Mouse (Mus musculus): ENCODE results near the gene Ube2o.

Ube2o gene

GRCm38 (mm10) chr11:116581376-116581814 lies at the start of gene Ube2o:
Gene Ube2o, minus strand, starts transcription at chr11:116581447.
- peak; percentile 95 for DNase-seq (ENCODE audit: low read depth)

GRCm38 (mm10) chr11:116630171-116630965 lies 49.1 kb upstream of the Ube2o start:
- no peak for DNase-seq (ENCODE audit: low read depth)

GRCm38 (mm10) chr11:116629472-116629871 lies 48.2 kb upstream of the Ube2o start:
- no peak for DNase-seq (ENCODE audit: low read depth)

DNA sequence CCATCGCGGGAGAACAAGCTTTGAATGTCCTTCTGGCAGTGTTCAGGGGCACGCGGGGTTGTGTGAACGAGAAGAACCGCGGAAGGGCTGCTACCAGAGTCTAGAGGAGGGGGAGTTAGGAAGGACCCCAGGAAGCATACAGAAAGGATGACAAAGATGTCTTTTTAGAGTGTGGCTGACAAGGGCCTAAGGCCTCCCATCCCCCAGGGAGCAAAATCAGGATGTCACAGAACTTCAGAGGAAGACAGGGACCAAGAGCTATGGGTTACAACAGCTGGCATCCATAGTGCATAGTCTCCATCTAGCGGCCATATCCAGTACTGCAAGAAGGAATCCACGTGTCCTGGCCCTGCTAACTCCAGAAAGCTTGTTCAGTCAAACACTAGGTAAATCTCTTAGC lies 47.5 kb upstream of the Ube2o start:
- DNase-seq (ENCODE audit: low read depth): peak; percentile 94

- peak; percentile 74 for DNase-seq (ENCODE audit: low read depth)
Measured at GRCm38 (mm10) chr11:116627072-116628020, 46.1 kb upstream of the Ube2o start.

DNA sequence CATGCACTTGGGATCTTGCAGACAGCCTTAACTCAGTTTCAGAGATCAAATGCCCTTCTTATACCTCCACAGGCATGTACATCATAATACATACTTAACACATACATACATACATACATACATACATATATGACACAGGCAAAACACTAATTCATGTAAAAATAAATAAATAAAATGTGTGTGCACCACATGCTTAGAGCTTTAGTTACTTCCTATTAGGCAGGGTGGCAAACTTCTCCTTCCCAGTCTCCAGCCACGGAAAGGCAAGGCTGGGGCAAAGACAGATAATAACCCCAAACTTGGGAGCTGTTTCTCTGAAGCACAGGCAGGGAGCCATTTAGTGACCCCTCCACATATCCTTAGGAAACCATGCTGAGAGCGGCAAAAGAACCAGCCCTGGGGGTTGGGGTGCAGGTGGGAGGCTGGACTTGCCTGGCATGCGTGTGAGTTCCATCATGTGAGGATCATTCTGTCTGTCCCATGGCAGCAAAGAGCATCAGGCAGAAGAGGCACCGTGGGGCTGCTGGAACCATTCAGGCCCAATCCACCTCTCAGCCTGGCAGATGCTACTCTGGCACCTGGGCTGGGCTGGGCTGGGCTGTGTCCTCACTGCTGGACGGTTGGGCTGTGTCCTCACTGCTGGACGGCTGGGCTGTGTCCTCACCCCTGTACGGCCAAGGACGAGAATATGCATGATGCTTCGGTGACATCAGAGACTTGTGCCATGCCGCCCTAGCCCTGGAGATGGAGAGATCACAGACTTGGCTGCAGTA lies 45.2 kb upstream of the Ube2o start, which contains the start of gene Rhbdf2:
Gene Rhbdf2, minus strand, starts transcription at position 721 of the 773 bp plus-strand sequence.
- no peak for DNase-seq (ENCODE audit: low read depth)

GRCm38 (mm10) chr11:116625081-116626000 lies 44.1 kb upstream of the Ube2o start:
- peak; percentile 85 for DNase-seq (ENCODE audit: low read depth)

- peak; percentile 96 for DNase-seq (ENCODE audit: low read depth)
Measured at GRCm38 (mm10) chr11:116624131-116624832, 43.0 kb upstream of the Ube2o start.

DNA sequence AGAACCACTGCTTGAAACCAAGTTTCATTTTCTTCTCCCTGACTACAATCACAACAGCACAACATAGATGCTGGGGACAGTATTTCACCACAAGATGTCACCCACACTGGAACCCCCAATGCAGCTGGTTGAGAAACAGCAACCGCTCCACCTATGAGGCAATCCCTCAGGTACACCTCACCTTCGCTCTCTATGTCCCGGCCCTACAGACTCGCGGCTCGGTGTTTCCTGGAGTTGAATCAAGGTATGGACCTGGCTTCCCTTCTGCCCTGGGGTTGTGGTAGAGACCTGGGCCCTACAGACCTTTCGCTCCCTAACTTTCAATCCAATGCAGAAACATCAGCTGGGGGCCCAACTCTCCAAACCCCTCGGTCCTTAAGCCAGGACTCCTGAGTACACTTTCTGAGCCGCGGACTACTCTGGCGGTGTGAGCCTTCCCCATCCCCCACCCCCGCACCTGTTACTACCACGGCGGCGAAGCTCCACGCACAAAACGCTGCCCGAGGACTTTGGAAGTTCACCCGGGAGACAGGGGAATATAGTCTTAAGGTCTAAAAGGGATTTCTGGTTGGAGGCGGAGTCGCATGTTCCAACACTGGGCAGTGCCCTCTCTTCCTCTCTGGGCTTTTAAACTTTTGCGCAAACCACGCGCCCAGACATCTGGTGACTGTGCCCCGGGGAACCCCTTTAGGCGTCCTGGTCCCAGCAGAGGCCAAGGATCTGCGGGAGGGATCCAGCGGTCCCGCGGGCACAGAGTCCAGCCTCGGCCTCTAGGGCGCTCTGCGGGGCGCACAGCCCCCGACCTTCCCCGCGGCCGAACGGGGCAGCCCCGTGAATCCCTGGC lies 42.3 kb upstream of the Ube2o start:
- peak; percentile 58 for DNase-seq (ENCODE audit: low read depth)

- DNase-seq (ENCODE audit: low read depth): no peak
Measured at GRCm38 (mm10) chr11:116621258-116621704, 40.0 kb upstream of the Ube2o start.

DNA sequence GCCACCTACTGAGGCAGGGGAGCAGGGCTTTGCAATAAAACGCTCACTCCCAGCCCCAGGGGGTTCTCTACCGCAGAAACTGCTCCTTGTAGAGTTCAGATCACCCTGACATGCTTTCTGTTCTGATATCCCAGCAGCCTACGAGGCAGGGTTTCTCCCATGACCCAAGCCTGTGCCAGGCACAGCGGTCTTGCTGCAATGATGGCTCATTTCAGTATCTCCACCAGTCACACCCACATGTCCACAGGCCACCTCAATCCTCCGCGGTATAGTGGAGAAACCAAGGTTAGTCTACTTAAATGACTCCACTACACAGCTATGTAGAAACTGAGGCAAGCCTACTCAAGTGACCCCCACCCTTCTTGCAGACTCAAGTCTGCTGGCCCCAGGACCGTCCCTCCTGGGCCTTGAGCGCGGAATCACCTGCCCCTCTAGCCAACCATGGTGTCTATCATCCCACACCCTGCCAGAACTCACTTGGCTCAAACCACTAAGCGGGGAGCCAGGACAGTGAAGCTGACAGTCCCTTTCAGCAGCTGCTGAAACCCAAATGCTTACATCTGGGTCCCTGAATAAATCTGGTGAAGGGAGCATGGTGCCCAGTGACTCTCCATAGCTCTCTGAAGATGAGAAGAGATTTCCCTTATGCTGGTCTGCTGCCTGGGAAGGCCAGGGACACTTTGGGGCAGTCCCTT lies 39.5 kb upstream of the Ube2o start:
- no peak for DNase-seq (ENCODE audit: low read depth)

DNA sequence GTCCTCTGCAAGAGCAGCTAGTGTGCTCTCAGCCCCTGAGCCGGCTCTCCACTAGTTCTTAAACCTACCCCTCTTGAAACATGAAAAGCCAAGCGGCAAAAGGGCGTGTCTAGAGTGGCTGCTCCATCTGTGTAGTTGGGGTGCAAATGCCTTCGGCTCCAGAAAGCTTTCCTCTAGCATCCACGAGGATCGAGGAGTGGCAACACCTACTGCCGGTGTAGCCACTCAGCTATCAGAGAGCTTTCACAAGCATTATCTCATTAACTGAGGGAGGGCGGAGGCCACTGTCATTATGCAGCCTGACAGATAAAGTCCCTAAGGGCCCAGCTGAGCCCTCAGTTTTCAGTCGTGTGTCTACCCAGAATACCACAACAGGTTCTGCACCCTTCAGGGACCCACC lies 38.8 kb upstream of the Ube2o start:
- no peak for DNase-seq (ENCODE audit: low read depth)

- DNase-seq (ENCODE audit: low read depth): no peak
Measured at GRCm38 (mm10) chr11:116619561-116619960, 38.3 kb upstream of the Ube2o start.

DNA sequence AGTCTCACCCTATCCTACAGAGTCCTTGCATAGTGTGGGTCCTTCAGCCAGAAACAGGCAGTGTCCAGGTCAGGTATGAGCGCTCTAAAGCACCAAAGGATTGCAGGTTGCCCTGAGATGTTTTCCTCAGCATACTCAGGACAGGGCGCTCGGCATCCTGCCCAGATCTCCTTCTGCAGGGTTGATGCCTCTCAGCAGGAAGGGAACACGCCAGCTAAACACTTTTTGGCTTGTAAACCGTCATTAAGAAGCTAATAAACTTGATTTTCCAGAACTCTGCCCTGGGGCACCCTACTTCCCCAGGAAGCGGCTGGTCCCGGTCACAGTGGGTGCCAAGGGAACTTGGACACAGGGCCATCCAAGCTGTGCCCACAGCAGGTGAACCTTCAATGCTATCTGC lies 37.9 kb upstream of the Ube2o start:
- no peak for DNase-seq (ENCODE audit: low read depth)

- no peak for DNase-seq (ENCODE audit: low read depth)
Measured at GRCm38 (mm10) chr11:116618666-116619065, 37.4 kb upstream of the Ube2o start.

DNA sequence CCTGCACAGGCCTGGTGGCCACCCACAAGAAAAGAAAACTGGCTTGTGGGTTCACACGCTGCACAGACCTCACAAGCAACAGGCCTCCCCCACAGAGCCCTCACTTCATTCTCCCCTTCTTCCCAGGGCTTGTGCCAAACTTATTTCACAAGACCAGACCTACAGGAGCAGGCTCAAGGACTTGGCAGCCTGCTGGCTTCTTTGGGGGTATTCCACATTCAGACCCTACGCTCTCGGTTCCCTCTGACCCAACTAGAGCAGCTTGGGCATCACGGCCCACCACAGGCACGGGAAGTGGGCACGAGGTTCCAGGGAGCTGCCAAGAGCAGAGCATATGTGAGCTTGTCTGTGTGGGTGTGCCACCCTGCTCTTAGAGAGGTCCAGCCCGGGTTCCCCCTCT lies 36.4 kb upstream of the Ube2o start:
- no peak for DNase-seq (ENCODE audit: low read depth)

DNA sequence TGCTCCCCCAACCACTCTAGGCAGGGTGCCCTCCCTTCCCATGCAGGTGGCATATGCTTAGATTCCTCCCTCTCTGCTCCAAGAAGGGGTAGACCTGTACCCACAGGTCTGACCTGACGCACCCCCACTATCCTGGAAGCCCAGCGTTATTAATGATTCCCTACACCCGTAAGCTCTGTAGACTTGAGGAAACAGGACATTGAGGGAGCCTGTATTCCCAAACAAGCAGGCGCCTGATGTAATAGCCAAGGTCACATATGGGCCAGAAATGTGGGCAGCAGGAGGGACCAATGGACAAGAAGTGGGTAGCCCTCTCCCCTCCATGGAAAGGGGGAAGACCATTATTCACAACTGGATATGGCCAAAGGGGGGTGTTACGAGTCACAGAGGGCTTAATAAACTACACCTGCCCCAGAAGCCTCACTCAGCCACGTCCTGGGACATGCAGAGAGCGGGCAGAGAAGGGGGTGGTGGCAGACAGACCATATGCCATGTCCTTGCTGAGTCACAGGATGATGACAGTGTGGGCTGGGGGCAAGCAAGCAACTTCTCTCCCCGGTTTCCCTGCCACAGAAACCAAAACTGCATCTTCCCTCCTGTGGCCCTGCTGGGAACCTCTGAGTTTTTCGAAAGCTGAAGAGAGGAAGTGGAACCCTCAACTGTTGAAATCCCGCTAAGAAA lies 35.3 kb upstream of the Ube2o start:
- DNase-seq (ENCODE audit: low read depth): peak; percentile 45

Data from naive thymus-derived CD4-positive, alpha-beta T cell, adult 2 months (primary cell).